Mouse (Mus musculus) megakaryocyte-erythroid progenitor cell, adult 5-6 weeks (primary cell): ENCODE results near the gene Lax1. TPM values are rescaled to one million over a fixed set of nuclear protein-coding genes. Genes with fewer than 3 reads are reported as not detected.
"Not testable (repeated sequence)": the region's sequence is repeated elsewhere in the genome, so short reads cannot be mapped to it uniquely, and the experiment has no call there.

Experiments
- ATAC-seq: replicated peaks from 2 replicates; pipeline ENCODE4 v1.8.0; 2016; ENCODE audit warnings: mild to moderate bottlenecking, inconsistent platforms; ENCODE audit not compliant: severe bottlenecking, poor library complexity, low FRiP score, low TSS enrichment
- total RNA-seq, 2 experiments: library from RNA; stranded (forward) in 1 of 2; stranded (reverse) in 1 of 2; fragments of 200-1000, 215-1000 nt in 1 of 2; fragments of >200 nt in 1 of 2; fragmentation: Nextera tagmentation in 1 of 2; gene quantifications; 2 replicates each; pipeline ENCODE4 v1.2.3; 2014 to 2017

Lax1 gene
- total RNA-seq, 2 experiments from 2014 or later: 2.0 to 3.7 TPM

- ATAC-seq: no peak
Observed at GRCm38 (mm10) chr1:133693536-133694114, 3.7 kb upstream of the Lax1 start.

- ATAC-seq: no peak
Observed at GRCm38 (mm10) chr1:133692195-133692594, 2.3 kb upstream of the Lax1 start.

GRCm38 (mm10) chr1:133691046-133691445 is 1.1 kb upstream of the Lax1 start:
- no peak for ATAC-seq

GRCm38 (mm10) chr1:133688301-133688700 is 1.6 kb downstream of the Lax1 start:
- ATAC-seq: no peak

- ATAC-seq: no peak
Observed at GRCm38 (mm10) chr1:133685749-133686519, 4.0 kb downstream of the Lax1 start.

GRCm38 (mm10) chr1:133671801-133672200 is 18.1 kb downstream of the Lax1 start:
- no peak for ATAC-seq

GRCm38 (mm10) chr1:133671266-133671665 is 18.6 kb downstream of the Lax1 start:
- ATAC-seq: no peak

- no peak for ATAC-seq
Observed at GRCm38 (mm10) chr1:133670776-133671175, 19.1 kb downstream of the Lax1 start.

GRCm38 (mm10) chr1:133670190-133670589 is 19.7 kb downstream of the Lax1 start:
- no peak for ATAC-seq

GRCm38 (mm10) chr1:133668618-133669017 is 21.3 kb downstream of the Lax1 start:
- ATAC-seq: no peak

- ATAC-seq: no peak
Observed at GRCm38 (mm10) chr1:133667721-133668120, 22.2 kb downstream of the Lax1 start.

GRCm38 (mm10) chr1:133665713-133666112 is 24.2 kb downstream of the Lax1 start:
- not testable (repeated sequence) for ATAC-seq

GRCm38 (mm10) chr1:133664203-133664970 is 25.5 kb downstream of the Lax1 start:
- no peak for ATAC-seq

GRCm38 (mm10) chr1:133663427-133663826 is 26.5 kb downstream of the Lax1 start:
- ATAC-seq: no peak

- no peak for ATAC-seq
Observed at GRCm38 (mm10) chr1:133662941-133663340, 27.0 kb downstream of the Lax1 start.

- peak; percentile 99 for ATAC-seq
Observed at GRCm38 (mm10) chr1:133661203-133661933, 28.5 kb downstream of the Lax1 start, which contains the start of gene Gm38394. Gm38394 (minus strand) TSS chr1:133661318.

GRCm38 (mm10) chr1:133660466-133661202 is 29.3 kb downstream of the Lax1 start, which contains the start of gene Zbed6:
Zbed6 (minus strand) TSS chr1:133660885.
- ATAC-seq: peak; percentile 33; the same call in 1 of the 2 replicates

GRCm38 (mm10) chr1:133658878-133659277 is 31.0 kb downstream of the Lax1 start:
- no peak for ATAC-seq

- ATAC-seq: no peak
Observed at GRCm38 (mm10) chr1:133656811-133657210, 33.1 kb downstream of the Lax1 start.
